Mouse (Mus musculus): ENCODE data around the gene Tsacc.
"Not testable (repeated sequence)": the region's sequence is repeated elsewhere in the genome, so short reads cannot be mapped to it uniquely, and the experiment has no call there.

Gene Tsacc

GRCm38 (mm10) chr3:88296561-88297318 lies at the start of gene Tsacc, which contains the start of gene Cct3:
TSS of gene Tsacc (minus strand) at chr3:88296999.
TSS of gene Cct3 (plus strand) at chr3:88297116.
- DNase-seq (ENCODE audit: low spot score): peak; percentile 90

GRCm38 (mm10) chr3:88339006-88339405 lies 42.2 kb upstream of the Tsacc start:
- DNase-seq (ENCODE audit: low spot score): no peak

GRCm38 (mm10) chr3:88338316-88338715 lies 41.5 kb upstream of the Tsacc start:
- DNase-seq (ENCODE audit: low spot score): no peak

- DNase-seq (ENCODE audit: low spot score): no peak
Observed at GRCm38 (mm10) chr3:88337367-88338020, 40.7 kb upstream of the Tsacc start.

GRCm38 (mm10) chr3:88336058-88337013 lies 39.5 kb upstream of the Tsacc start, which contains the start of the genes Tmem79 and Smg5:
TSS of gene Tmem79 (minus strand) at chr3:88336148.
TSS of gene Smg5 (plus strand) at chr3:88336260.
- peak; percentile 94 for DNase-seq (ENCODE audit: low spot score)

- peak; percentile 16 for DNase-seq (ENCODE audit: low spot score)
Observed at GRCm38 (mm10) chr3:88335436-88336053, 38.7 kb upstream of the Tsacc start.

- no peak for DNase-seq (ENCODE audit: low spot score)
Observed at GRCm38 (mm10) chr3:88334902-88335435, 38.2 kb upstream of the Tsacc start.

- peak; percentile 49 for DNase-seq (ENCODE audit: low spot score)
Observed at GRCm38 (mm10) chr3:88334029-88334658, 37.3 kb upstream of the Tsacc start.

GRCm38 (mm10) chr3:88331282-88331681 lies 34.5 kb upstream of the Tsacc start:
- peak; percentile 37 for DNase-seq (ENCODE audit: low spot score)

- no peak for DNase-seq (ENCODE audit: low spot score)
Observed at GRCm38 (mm10) chr3:88328956-88329355, 32.2 kb upstream of the Tsacc start.

GRCm38 (mm10) chr3:88324951-88325405 lies 28.2 kb upstream of the Tsacc start, which contains the start of gene Glmp:
TSS of gene Glmp (plus strand) at chr3:88325023.
- peak; percentile 34 for DNase-seq (ENCODE audit: low spot score)

GRCm38 (mm10) chr3:88299172-88299571 lies 2.4 kb upstream of the Tsacc start:
- no peak for DNase-seq (ENCODE audit: low spot score)

- DNase-seq (ENCODE audit: low spot score): no peak
Observed at GRCm38 (mm10) chr3:88297321-88297851, 587 bp upstream of the Tsacc start.

- DNase-seq (ENCODE audit: low spot score): no peak
Observed at GRCm38 (mm10) chr3:88296110-88296560, 664 bp downstream of the Tsacc start.

- not testable (repeated sequence) for DNase-seq (ENCODE audit: low spot score)
Observed at GRCm38 (mm10) chr3:88295272-88295671, 1.5 kb downstream of the Tsacc start.

- no peak for DNase-seq (ENCODE audit: low spot score)
Observed at GRCm38 (mm10) chr3:88291970-88292369, 4.8 kb downstream of the Tsacc start.

- not testable (repeated sequence) for DNase-seq (ENCODE audit: low spot score)
Observed at GRCm38 (mm10) chr3:88288133-88288713, 8.6 kb downstream of the Tsacc start.

- no peak for DNase-seq (ENCODE audit: low spot score)
Observed at GRCm38 (mm10) chr3:88287110-88287509, 9.7 kb downstream of the Tsacc start, which contains the start of gene Gm38392. TSS of gene Gm38392 (minus strand) at chr3:88287210.

GRCm38 (mm10) chr3:88285565-88285895 lies 11.3 kb downstream of the Tsacc start:
- DNase-seq (ENCODE audit: low spot score): not testable (repeated sequence)

All from urinary bladder, postnatal 25 days (tissue).